Mouse (Mus musculus) urinary bladder, postnatal 25 days (tissue): ENCODE data around the gene Tmem25.
"Not testable (repeated sequence)": the region's sequence is repeated elsewhere in the genome, so short reads cannot be mapped to it uniquely, and the experiment has no call there.

Experiments used
- DNase-seq: peaks from one replicate; pipeline ENCODE4 v3.0.0; 2022; ENCODE audit warnings: low spot score

Tmem25 gene

GRCm38 (mm10) chr9:44772750-44773651, 26.1 kb downstream of the Tmem25 start:
- DNase-seq: peak; percentile 85

- DNase-seq: no peak
These were observed 26.7 kb downstream of the Tmem25 start for GRCm38 (mm10) chr9:44772392-44772749.

GRCm38 (mm10) chr9:44771376-44771775, 27.7 kb downstream of the Tmem25 start:
- DNase-seq: no peak

- DNase-seq: not testable (repeated sequence)
These were observed 31.1 kb downstream of the Tmem25 start for GRCm38 (mm10) chr9:44768029-44768394.

GRCm38 (mm10) chr9:44767101-44768028, 31.7 kb downstream of the Tmem25 start, which contains the start of the genes Arcn1 and Ift46:
Arcn1 (minus strand) TSS chr9:44767845.
Ift46 (plus strand) TSS chr9:44767908.
- DNase-seq: peak; percentile 74

GRCm38 (mm10) chr9:44760873-44761272, 38.2 kb downstream of the Tmem25 start:
- no peak for DNase-seq

- DNase-seq: no peak
These were observed 50.6 kb downstream of the Tmem25 start for GRCm38 (mm10) chr9:44748473-44748872.

GRCm38 (mm10) chr9:44747341-44747740, 51.8 kb downstream of the Tmem25 start:
- DNase-seq: no peak

- DNase-seq: no peak
These were observed 52.4 kb downstream of the Tmem25 start for GRCm38 (mm10) chr9:44746666-44747065.

- DNase-seq: no peak
These were observed 53.7 kb downstream of the Tmem25 start for GRCm38 (mm10) chr9:44745371-44745770.
